Mouse (Mus musculus): ENCODE measurements at regions not wholly inside any gene's neighbourhood (a gene's known extent, or its start where the extent isn't known, plus 50 kb on each side); places are given as distances from the start of the nearest gene placed in this dataset.

DNA sequence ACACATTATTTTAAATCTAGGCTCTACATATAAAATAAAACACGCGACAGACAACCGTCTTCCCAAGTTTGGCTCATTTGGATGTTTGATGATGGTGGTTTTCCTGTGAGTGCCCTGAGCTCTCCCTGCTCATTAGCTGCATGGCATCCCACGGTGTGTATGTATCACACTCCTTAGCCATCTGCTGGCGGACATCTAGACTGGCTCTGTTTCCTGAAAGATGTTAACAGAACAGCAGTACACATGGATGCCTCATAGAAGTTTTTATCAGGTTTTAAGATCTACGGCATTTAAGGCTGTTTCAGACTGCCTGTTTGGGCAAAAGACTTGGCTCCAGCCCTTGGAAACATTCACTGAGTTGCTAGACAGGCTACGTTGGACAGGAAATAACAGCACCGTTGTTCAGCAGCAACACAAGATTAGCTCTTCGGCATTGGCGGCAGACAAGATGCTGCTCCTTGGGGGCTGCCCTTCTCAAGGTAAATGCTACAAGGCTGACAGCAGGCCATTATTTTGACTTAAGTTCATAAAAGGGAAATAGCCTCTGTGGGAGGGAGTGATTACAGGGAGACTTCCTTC lies 61.5 kb upstream of the Tmem150c start:
- TF ChIP-seq CTCF (conservative IDR thresholded peaks at IDR 0.05; ENCODE audit: insufficient read depth, insufficient read length, low read depth, low read length) (no peak), POLR2A (IDR thresholded peaks at IDR 0.05; ENCODE audit: low read depth, low read length) (no peak)

All from kidney, adult 2 months (tissue).